Mouse (Mus musculus): ENCODE measurements around the gene Slamf1.

GRCm38 (mm10) chr1:171761853-171762448, 5.0 kb upstream of the Slamf1 start:
- TF ChIP-seq CTCF (IDR thresholded peaks at IDR 0.05; ENCODE audit: low read depth, low read length) (no peak), POLR2A (IDR thresholded peaks at IDR 0.05; ENCODE audit: extremely low read depth, insufficient read depth, low read length) (no peak)
